11 mouse cellular contexts compared by ENCODE assay signal in genomic region chr1:194815547-194815946, GRCm38 (mm10).
DNase-seq lines count a peak whose midpoint lies in the region; ATAC-seq lines count a peak whose summit lies in the region.
"Had no signal": no experiment of that assay in that cellular context is flagged by ENCODE, and none has a peak within 500 bp of the region (broad histone marks: within the 10 kb centered on the region; RNA-seq: fewer than 3 reads in every experiment).

No protein-coding gene starts in this region.

- H3K27ac ChIP-seq in forebrain, embryonic 15.5 days (replicated peaks), result peak overlapping the region; percentile 43
- H3K27ac ChIP-seq in forebrain, embryonic 11.5 days (ENCODE audit: low read depth, low read length), result no peak overlapping the region
- H3K27ac ChIP-seq in heart, embryonic 16.5 days (ENCODE audit: low read length), result peak overlapping the region; percentile 90
- H3K27ac ChIP-seq: neural tube, embryonic 13.5 days had no signal

- no peak for DNase-seq in forebrain, embryonic 11.5 days (ENCODE audit: low spot score)
- peak; percentile 3 to 9 for DNase-seq in spleen, postnatal 36 days (ENCODE audit: low spot score in 2 of 2)
- no peak for DNase-seq in spleen, postnatal 14 days (ENCODE audit: low spot score in 2 of 2)
- no peak for DNase-seq in right cerebral cortex, postnatal 4 days
- DNase-seq in embryo, embryonic 10 days (ENCODE audit: low spot score), result no peak
- DNase-seq: adrenal gland, postnatal 36 days; thymus, postnatal 14 days had no signal

- no peaks in the 10 kb centered on the region for H3K27me3 ChIP-seq in forebrain, embryonic 15.5 days
- no peaks in the 10 kb centered on the region for H3K27me3 ChIP-seq in forebrain, embryonic 11.5 days (ENCODE audit: control insufficient read depth, insufficient read depth, low read length)
- no peaks in the 10 kb centered on the region for H3K27me3 ChIP-seq in heart, embryonic 16.5 days (ENCODE audit: control insufficient read depth, insufficient read depth, low read length)
- H3K27me3 ChIP-seq: neural tube, embryonic 13.5 days had no signal

- ATAC-seq in forebrain, embryonic 15.5 days (replicated peaks), result no peak
- ATAC-seq in forebrain, embryonic 11.5 days (replicated peaks; ENCODE audit: low FRiP score), result no peak
- peak; percentile 84 for ATAC-seq in heart, embryonic 16.5 days (replicated peaks; ENCODE audit: extremely low read depth, insufficient read depth, low FRiP score)
- peak; percentile 94 for ATAC-seq in megakaryocyte-erythroid progenitor cell, adult 5-6 weeks (replicated peaks; ENCODE audit: low FRiP score, low TSS enrichment, poor library complexity, severe bottlenecking)

- H3K9me3 ChIP-seq in forebrain, embryonic 15.5 days, result no peaks in the 10 kb centered on the region
- no peaks in the 10 kb centered on the region for H3K9me3 ChIP-seq in forebrain, embryonic 11.5 days (ENCODE audit: control insufficient read depth, low read length)
- H3K9me3 ChIP-seq in heart, embryonic 16.5 days (replicated peaks; ENCODE audit: control insufficient read depth, low read length), result no peaks in the 10 kb centered on the region
- H3K9me3 ChIP-seq: neural tube, embryonic 13.5 days had no signal

- no peak overlapping the region for H3K4me2 ChIP-seq in forebrain, embryonic 15.5 days (replicated peaks)
- H3K4me2 ChIP-seq in forebrain, embryonic 11.5 days (ENCODE audit: low read depth, low read length, severe bottlenecking), result no peak overlapping the region
- peak overlapping the region; percentile 30; the same call in 1 of the 2 replicates for H3K4me2 ChIP-seq in heart, embryonic 16.5 days (ENCODE audit: low read depth, low read length)
- H3K4me2 ChIP-seq: neural tube, embryonic 13.5 days had no signal

- H3K4me3 ChIP-seq in forebrain, embryonic 15.5 days, result no peak overlapping the region
- no peak overlapping the region for H3K4me3 ChIP-seq in forebrain, embryonic 11.5 days (ENCODE audit: low read depth, low read length)
- H3K4me3 ChIP-seq in heart, embryonic 16.5 days (ENCODE audit: low read length), result no peak overlapping the region
- H3K4me3 ChIP-seq: neural tube, embryonic 13.5 days had no signal

- H3K4me1 ChIP-seq in forebrain, embryonic 15.5 days, result peaks cover 7% of the 10 kb centered on the region
- H3K4me1 ChIP-seq in forebrain, embryonic 11.5 days (replicated peaks; ENCODE audit: control insufficient read depth, insufficient read depth, low read length), result no peaks in the 10 kb centered on the region
- peaks cover 18% of the 10 kb centered on the region for H3K4me1 ChIP-seq in heart, embryonic 16.5 days (ENCODE audit: control insufficient read depth, insufficient read depth, low read length)
- H3K4me1 ChIP-seq: neural tube, embryonic 13.5 days had no signal

- 26% methylated on average over 1 of the region's 1 CpGs for WGBS in forebrain, embryonic 15.5 days
- WGBS in forebrain, embryonic 11.5 days, result 66% methylated on average over 1 of the region's 1 CpGs
- WGBS in heart, embryonic 16.5 days, result 33% methylated on average over 1 of the region's 1 CpGs

- peaks cover 56% of the 10 kb centered on the region for H3K36me3 ChIP-seq in forebrain, embryonic 15.5 days
- no peaks in the 10 kb centered on the region for H3K36me3 ChIP-seq in forebrain, embryonic 11.5 days (ENCODE audit: control insufficient read depth, insufficient read depth, low read length)
- peaks cover 13% of the 10 kb centered on the region for H3K36me3 ChIP-seq in heart, embryonic 16.5 days (ENCODE audit: control insufficient read depth, insufficient read depth)

- no peak overlapping the region for H3K9ac ChIP-seq in forebrain, embryonic 15.5 days (replicated peaks)
- H3K9ac ChIP-seq in forebrain, embryonic 11.5 days (ENCODE audit: low read length), result no peak overlapping the region
- H3K9ac ChIP-seq in heart, embryonic 16.5 days (ENCODE audit: low read length), result peak overlapping the region; percentile 24
- H3K9ac ChIP-seq: neural tube, embryonic 13.5 days had no signal

Comparison
In these comparisons a context has a peak if more than half of its experiments do, and no peak if none do; other contexts are left out.
1. DNase-seq: peak in spleen, postnatal 36 days (2 of 2); none in forebrain, embryonic 11.5 days (single experiment), spleen, postnatal 14 days (0 of 2), right cerebral cortex, postnatal 4 days (single experiment) and embryo, embryonic 10 days (single experiment).
2. ATAC-seq: peak in heart, embryonic 16.5 days (single experiment) and megakaryocyte-erythroid progenitor cell, adult 5-6 weeks (single experiment); none in forebrain, embryonic 15.5 days (single experiment) and forebrain, embryonic 11.5 days (single experiment).